Mouse (Mus musculus) limb, embryonic 14.5 days (tissue): ENCODE data around the gene Fkbp1a. TPM values are rescaled to one million over a fixed set of nuclear protein-coding genes. Genes with fewer than 3 reads are reported as not detected.

Experiments used
- ATAC-seq: fragments of 200-750 bp; cut with Nextera tagmentation; 2 replicates; pipeline ENCODE4 v1.8.0; 2017; ENCODE audit warnings: low read depth, moderate number of reproducible peaks, moderate TSS enrichment; ENCODE audit not compliant: low FRiP score
- DNase-seq: peaks from one replicate; pipeline ENCODE4 v3.0.0-alpha.2; 2015; ENCODE audit warnings: low spot score
- H3K27ac ChIP-seq: fragments of 300-500 bp; sonication (generic); replicated peaks from 2 replicates; pipeline ENCODE4 v1.5.1; 2014; ENCODE audit warnings: low read depth, mild to moderate bottlenecking, low read length, moderate library complexity, mixed read lengths
- H3K27me3 ChIP-seq: fragments of 300-500 bp; sonication (generic); 2 replicates; pipeline ENCODE4 v1.6.1; 2014; ENCODE audit warnings: low read length, mixed read lengths; ENCODE audit not compliant: control insufficient read depth, insufficient read depth
- H3K36me3 ChIP-seq: fragments of 300-500 bp; sonication (generic); 2 replicates; pipeline ENCODE4 v1.6.1; 2014; ENCODE audit warnings: mild to moderate bottlenecking, low read length, moderate library complexity, mixed read lengths; ENCODE audit not compliant: control insufficient read depth, insufficient read depth
- H3K4me1 ChIP-seq: fragments of 300-500 bp; sonication (generic); 2 replicates; pipeline ENCODE4 v1.6.1; 2014; ENCODE audit warnings: antibody characterized with exemption, low read length, mixed read lengths; ENCODE audit not compliant: control insufficient read depth, insufficient read depth
- H3K4me2 ChIP-seq: fragments of 300-500 bp; sonication (generic); replicated peaks from 2 replicates; pipeline ENCODE4 v1.6.1; 2014; ENCODE audit warnings: low read depth, mild to moderate bottlenecking, low read length, moderate library complexity; ENCODE audit not compliant: severe bottlenecking
- H3K4me3 ChIP-seq: fragments of 300-500 bp; sonication (generic); replicated peaks from 2 replicates; pipeline ENCODE4 v1.5.1; 2014; ENCODE audit warnings: low read length
- H3K9ac ChIP-seq: fragments of 300-500 bp; sonication (generic); 2 replicates; pipeline ENCODE4 v1.6.1; 2014; ENCODE audit warnings: mild to moderate bottlenecking, low read depth, low read length, moderate library complexity; ENCODE audit not compliant: severe bottlenecking
- H3K9me3 ChIP-seq: fragments of 300-500 bp; sonication (generic); 2 replicates; pipeline ENCODE4 v1.6.1; 2016; ENCODE audit warnings: low read length; ENCODE audit not compliant: control insufficient read depth
- POLR2A ChIP-seq: fragments of 200-500 bp; IDR thresholded peaks from 2 replicates; pipeline ENCODE4 v1.8.0; 2012; ENCODE audit warnings: inconsistent platforms, mild to moderate bottlenecking, moderate library complexity, borderline replicate concordance; ENCODE audit not compliant: insufficient read depth, insufficient read length; ENCODE audit errors: extremely low read depth
- WGBS: fragments of 180-500 bp; shearing (Covaris S2); extraction: QIAGEN DNeasy Blood & Tissue Kit; methylation state at CpG from one replicate; pipeline ENCODE4 v1.1.7; 2014; 5-methylcytosine and 5-hydroxymethylcytosine counted together
- polyA plus RNA-seq, 2 experiments: library from polyadenylated mRNA; depleted of rRNA in 1 of 2; stranded (reverse) in 1 of 2; unstranded in 1 of 2; fragments of >200 nt; fragmentation: Nextera tagmentation in 1 of 2; extraction: Ambion mirVana in 1 of 2; gene quantifications; 2 replicates each; pipeline versions ENCODE4 v1.2.1 to v1.2.3; 2012 to 2014

Gene Fkbp1a
- polyA plus RNA-seq, 2 experiments = 213 to 562 TPM

GRCm38 (mm10) chr2:151512199-151512598, 30.1 kb upstream of the Fkbp1a start:
- H3K4me2 ChIP-seq = no peak overlapping the region
- no peak for TF ChIP-seq POLR2A
- no peaks in the 10 kb centered on the region for H3K9me3 ChIP-seq
- H3K36me3 ChIP-seq = peaks cover 81% of the 10 kb centered on the region
- no peak overlapping the region for H3K4me3 ChIP-seq
- 0 out of 2 replicates have a peak, but pooled peaks have one; percentile 35 for ATAC-seq
- no peak overlapping the region for H3K9ac ChIP-seq
- H3K4me1 ChIP-seq = no peaks in the 10 kb centered on the region
- no peak overlapping the region for H3K27ac ChIP-seq
- H3K27me3 ChIP-seq = no peaks in the 10 kb centered on the region
- peak; percentile 75 for DNase-seq

DNA sequence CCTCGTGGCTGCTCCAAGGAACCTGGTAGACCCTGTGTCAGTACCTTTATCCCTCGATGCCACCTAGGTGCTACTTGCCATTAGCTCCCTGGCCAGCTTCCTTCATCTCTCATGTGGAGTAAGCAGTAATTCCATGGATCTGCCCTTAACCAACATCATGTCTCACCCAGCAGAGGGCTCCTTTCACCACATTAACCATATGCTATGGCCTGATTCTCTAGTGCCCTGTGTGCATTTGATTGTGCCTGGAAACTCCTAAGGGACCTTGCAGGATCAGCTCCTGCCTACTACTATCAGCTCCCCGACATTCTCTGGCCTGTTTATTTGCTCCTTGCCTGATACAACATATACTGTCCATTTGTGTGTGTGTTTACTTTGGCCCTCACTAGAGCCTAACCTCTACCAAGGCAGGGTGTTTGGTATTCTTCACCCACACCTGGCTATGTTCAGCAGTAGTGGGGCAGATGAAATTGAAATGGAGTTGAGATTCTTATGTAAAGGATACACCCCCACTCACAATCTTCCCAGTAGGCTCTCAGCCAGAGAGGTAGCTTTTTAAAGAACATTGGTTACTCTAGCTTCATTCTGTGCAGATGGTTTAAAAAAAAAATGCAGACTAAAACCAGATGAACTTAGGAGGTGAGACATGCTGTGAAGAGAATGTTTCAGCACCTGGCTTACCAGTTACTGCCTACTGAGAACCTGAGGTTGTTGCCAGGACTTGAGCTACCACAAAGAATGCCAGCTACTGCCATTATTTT, 28.6 kb upstream of the Fkbp1a start:
- DNase-seq (no peak), ATAC-seq (no peak)
- Histone ChIP-seq H3K36me3 (peaks cover 77% of the 10 kb centered on the region), H3K27me3 (no peaks in the 10 kb centered on the region), H3K9ac (no peak overlapping the region), H3K4me1 (no peaks in the 10 kb centered on the region), H3K4me2 (no peak overlapping the region), H3K4me3 (no peak overlapping the region), H3K27ac (no peak overlapping the region), H3K9me3 (no peaks in the 10 kb centered on the region)
- no peak for TF ChIP-seq POLR2A
- WGBS = 82% methylated on average over 3 of the region's 3 CpGs

DNA sequence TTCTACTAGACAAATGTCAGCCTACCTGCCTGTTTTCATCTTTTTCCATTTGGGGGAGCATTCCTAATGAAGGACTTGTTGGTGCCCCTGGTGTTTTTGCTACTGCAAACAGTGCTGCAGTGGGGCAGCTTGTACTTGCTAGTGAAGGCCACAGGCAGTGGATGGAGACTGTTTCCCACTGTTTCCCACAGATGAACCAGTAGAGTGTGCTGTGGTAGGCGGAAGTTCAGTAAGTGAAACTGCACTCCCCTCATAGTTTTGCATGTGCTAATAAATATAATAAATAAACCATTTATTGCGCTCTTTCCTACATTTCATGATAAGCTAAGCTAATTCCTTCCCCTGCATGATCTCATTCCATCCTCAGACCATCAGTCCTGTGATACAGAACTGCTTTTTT, 23.3 kb upstream of the Fkbp1a start:
- no peaks in the 10 kb centered on the region for H3K9me3 ChIP-seq
- H3K9ac ChIP-seq = no peak overlapping the region
- H3K27ac ChIP-seq = no peak overlapping the region
- no peak overlapping the region for H3K4me2 ChIP-seq
- TF ChIP-seq POLR2A = no peak
- no peaks in the 10 kb centered on the region for H3K4me1 ChIP-seq
- H3K27me3 ChIP-seq = no peaks in the 10 kb centered on the region
- peaks cover 34% of the 10 kb centered on the region for H3K36me3 ChIP-seq
- H3K4me3 ChIP-seq = no peak overlapping the region
- no peak for ATAC-seq
- WGBS = 91% methylated on average over 2 of the region's 2 CpGs
- DNase-seq = no peak

DNA sequence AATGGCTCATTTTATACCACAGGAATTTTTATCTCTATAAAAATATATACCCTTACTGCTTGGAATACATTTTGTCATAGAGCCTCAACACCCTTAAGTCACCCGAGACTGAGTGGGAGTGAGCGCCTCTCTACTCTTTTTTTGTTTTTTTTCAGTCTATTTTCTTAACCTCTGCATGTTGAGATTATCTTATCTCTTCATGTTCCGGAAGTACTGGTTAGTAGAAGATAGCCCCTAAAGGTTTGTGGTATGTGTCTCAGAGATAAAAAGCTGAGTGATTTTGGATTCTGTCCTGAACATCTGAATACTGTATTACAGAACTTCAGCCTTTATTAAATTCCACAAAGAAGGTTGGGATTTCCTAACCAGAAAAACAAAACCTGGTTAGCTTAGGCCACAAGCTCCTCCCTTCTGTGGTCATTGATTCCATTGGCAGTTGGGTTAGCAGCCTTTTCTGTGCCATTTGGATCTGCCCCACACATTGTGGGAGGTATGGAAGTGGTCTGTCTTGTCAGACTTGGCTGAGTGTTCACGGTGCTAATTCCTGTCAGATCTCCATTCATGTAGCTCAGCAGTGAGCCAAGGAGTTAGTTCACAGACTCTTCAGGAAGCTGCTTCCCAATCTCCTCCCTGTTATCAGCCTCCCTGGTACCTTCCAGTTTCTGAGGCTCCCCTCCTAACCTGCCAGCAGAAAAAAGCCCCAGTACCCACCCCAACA, 17.8 kb upstream of the Fkbp1a start:
- Histone ChIP-seq H3K4me3 (no peak overlapping the region), H3K9me3 (no peaks in the 10 kb centered on the region), H3K9ac (no peak overlapping the region), H3K27ac (no peak overlapping the region), H3K4me1 (no peaks in the 10 kb centered on the region), H3K27me3 (no peaks in the 10 kb centered on the region), H3K4me2 (no peak overlapping the region), H3K36me3 (peaks cover 9% of the 10 kb centered on the region)
- 71% methylated on average over 4 of the region's 4 CpGs for WGBS
- ATAC-seq (no peak), DNase-seq (no peak)
- TF ChIP-seq POLR2A = no peak

DNA sequence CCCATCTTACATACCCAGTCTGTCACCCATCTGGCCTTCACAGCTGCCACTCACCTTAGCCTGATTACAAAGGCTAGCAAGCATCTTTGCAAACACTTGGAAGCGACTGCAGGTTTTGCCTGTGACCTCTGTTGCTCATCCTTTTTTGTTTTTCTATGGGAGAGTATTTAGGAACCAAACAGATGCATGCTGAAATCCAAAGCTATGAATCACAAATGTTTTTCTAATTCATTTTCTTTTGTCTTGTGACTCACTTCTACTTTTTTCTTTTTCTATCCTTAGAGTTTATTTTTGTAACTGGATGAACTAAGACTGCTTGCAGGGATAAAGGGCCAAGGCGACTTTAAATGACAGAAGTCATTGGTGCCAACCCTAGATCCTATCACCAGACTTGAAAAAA, 16.8 kb upstream of the Fkbp1a start:
- Histone ChIP-seq H3K27me3 (no peaks in the 10 kb centered on the region), H3K9ac (no peak overlapping the region), H3K27ac (no peak overlapping the region), H3K4me3 (no peak overlapping the region), H3K4me2 (no peak overlapping the region), H3K9me3 (no peaks in the 10 kb centered on the region), H3K36me3 (peaks cover 3% of the 10 kb centered on the region; the same call in 1 of the 2 replicates), H3K4me1 (no peaks in the 10 kb centered on the region)
- WGBS = 63% methylated on average over 2 of the region's 2 CpGs
- TF ChIP-seq POLR2A = no peak
- DNase-seq = no peak
- ATAC-seq = no peak
